Comparison of ENCODE assay signal across 8 mouse cellular contexts in the genomic region with DNA sequence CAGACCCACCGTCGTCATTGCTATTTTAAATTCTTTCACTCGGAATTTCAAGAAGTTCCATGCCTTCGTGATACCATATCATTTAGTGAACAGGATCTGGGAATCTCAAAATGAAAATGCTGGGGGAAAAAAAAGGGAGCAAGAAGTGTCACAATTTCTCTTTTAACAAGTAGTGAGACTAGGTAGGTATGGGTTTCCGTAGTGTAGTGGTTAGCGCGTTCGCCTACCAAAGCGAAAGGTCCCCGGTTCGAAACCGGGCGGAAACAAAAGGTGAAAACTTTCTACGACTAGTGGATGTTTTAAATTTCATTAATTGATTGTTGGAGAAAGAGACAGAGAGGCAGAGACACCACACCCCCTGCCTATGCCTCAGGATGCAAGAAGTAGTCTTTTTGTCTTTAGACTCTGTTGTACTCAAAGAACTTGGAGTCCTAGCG. TPM values are rescaled to one million over a fixed set of nuclear protein-coding genes. Genes with fewer than 3 reads are reported as not detected.
DNase-seq lines count a peak whose midpoint lies in the region; ATAC-seq and TF ChIP-seq lines count a peak whose summit lies in the region.

No protein-coding gene starts in this region.

- intact Hi-C loops in heart, adult 2 months (cut with DNase I) = no loop called here

- H3K9me3 ChIP-seq in neural tube, embryonic 12.5 days = no peaks in the 10 kb centered on the region

- DNase-seq in 3134 (ENCODE audit: extremely low read depth, insufficient read length, low spot score) = peak; percentile 67
- DNase-seq in MN1 (ENCODE audit: low spot score) = peak; percentile 87
- DNase-seq in cerebellum, postnatal 36 days = peak; percentile 65 to 74
- DNase-seq in heart, adult 2 months = peak; percentile 69 to 76
- DNase-seq in kidney, adult 2 months = peak; percentile 69
- peak; percentile 57 to 59 for DNase-seq in lung, adult 18-20 months
- peak; percentile 72 for DNase-seq in thymus, adult 2 months

- TF ChIP-seq POLR2A in heart, adult 2 months (IDR thresholded peaks at IDR 0.05; ENCODE audit: insufficient read depth, low read depth, low read length) = no peak
- TF ChIP-seq POLR2A in kidney, adult 2 months (IDR thresholded peaks at IDR 0.05; ENCODE audit: low read depth, low read length) = no peak
- TF ChIP-seq POLR2A in thymus, adult 2 months (IDR thresholded peaks at IDR 0.05; ENCODE audit: control insufficient read depth, extremely low read depth, insufficient read depth, low read length, poor library complexity) = no peak

- WGBS in heart, adult 2 months = 4% methylated on average over 15 of the region's 15 CpGs
- 7% methylated on average over 15 of the region's 15 CpGs for WGBS in kidney, adult 2 months
- WGBS in neural tube, embryonic 12.5 days = under 1% methylated on average over 15 of the region's 15 CpGs
- WGBS in thymus, adult 2 months = under 1% methylated on average over 15 of the region's 15 CpGs

- TF ChIP-seq EP300 in heart, adult 2 months (IDR thresholded peaks at IDR 0.05; ENCODE audit: insufficient read depth, low read depth, low read length) = peak; percentile 80; the same call in 1 of the 2 replicates

- peaks cover 1% of the 10 kb centered on the region for H3K4me1 ChIP-seq in heart, adult 2 months (ENCODE audit: control insufficient read depth, insufficient read depth, low read length)
- H3K4me1 ChIP-seq in kidney, adult 2 months (ENCODE audit: control insufficient read depth, insufficient read depth, low read length) = peaks cover 2% of the 10 kb centered on the region; the same call in 1 of the 2 replicates
- H3K4me1 ChIP-seq in neural tube, embryonic 12.5 days = peaks cover 5% of the 10 kb centered on the region
- H3K4me1 ChIP-seq in thymus, adult 2 months (replicated peaks; ENCODE audit: control insufficient read depth, insufficient read depth, low read length) = peaks cover 10% of the 10 kb centered on the region

- no peak overlapping the region for H3K27ac ChIP-seq in heart, adult 2 months
- H3K27ac ChIP-seq in kidney, adult 2 months (ENCODE audit: insufficient read depth, low read depth, low read length) = no peak overlapping the region
- H3K27ac ChIP-seq in neural tube, embryonic 12.5 days = no peak overlapping the region
- H3K27ac ChIP-seq in thymus, adult 2 months (ENCODE audit: control insufficient read depth, insufficient read depth, low read length) = no peak overlapping the region

- peak overlapping the region; percentile 59 for H3K4me2 ChIP-seq in neural tube, embryonic 12.5 days (replicated peaks)

- H3K27me3 ChIP-seq in heart, adult 2 months (ENCODE audit: control insufficient read depth, insufficient read depth, low read length) = no peaks in the 10 kb centered on the region
- H3K27me3 ChIP-seq in kidney, adult 2 months (replicated peaks; ENCODE audit: control insufficient read depth, insufficient read depth, low read length) = no peaks in the 10 kb centered on the region
- peaks cover 12% of the 10 kb centered on the region for H3K27me3 ChIP-seq in neural tube, embryonic 12.5 days (replicated peaks)
- peaks cover 25% of the 10 kb centered on the region for H3K27me3 ChIP-seq in thymus, adult 2 months (ENCODE audit: control insufficient read depth, insufficient read depth, low read length)

- H3K79me2 ChIP-seq in heart, adult 2 months (replicated peaks; ENCODE audit: control insufficient read depth, insufficient read depth, low read length) = no peaks in the 10 kb centered on the region

- ATAC-seq in neural tube, embryonic 12.5 days (ENCODE audit: low FRiP score, low read depth) = no peak

- TF ChIP-seq CTCF in heart, adult 2 months (IDR thresholded peaks at IDR 0.05) = peak; percentile 15
- no peak for TF ChIP-seq CTCF in kidney, adult 2 months (conservative IDR thresholded peaks at IDR 0.05; ENCODE audit: insufficient read depth, insufficient read length, low read depth, low read length)
- no peak for TF ChIP-seq CTCF in thymus, adult 2 months (IDR thresholded peaks at IDR 0.05; ENCODE audit: borderline replicate concordance, control insufficient read depth, extremely low read depth, insufficient read depth, low read length, poor library complexity)

- H3K9ac ChIP-seq in heart, adult 2 months (ENCODE audit: low read depth, low read length) = no peak overlapping the region
- H3K9ac ChIP-seq in neural tube, embryonic 12.5 days = no peak overlapping the region

- H3K36me3 ChIP-seq in heart, adult 2 months (ENCODE audit: control insufficient read depth, insufficient read depth, low read length) = no peaks in the 10 kb centered on the region
- H3K36me3 ChIP-seq in kidney, adult 2 months (ENCODE audit: control insufficient read depth, insufficient read depth, low read length) = no peaks in the 10 kb centered on the region
- no peaks in the 10 kb centered on the region for H3K36me3 ChIP-seq in neural tube, embryonic 12.5 days
- no peaks in the 10 kb centered on the region for H3K36me3 ChIP-seq in thymus, adult 2 months (ENCODE audit: control insufficient read depth, insufficient read depth, low read length)

- H3K4me3 ChIP-seq in heart, adult 2 months = peak overlapping the region; percentile 56
- H3K4me3 ChIP-seq in kidney, adult 2 months (ENCODE audit: insufficient read depth, low read depth, low read length) = peak overlapping the region; percentile 19; the same call in 1 of the 2 replicates
- H3K4me3 ChIP-seq in neural tube, embryonic 12.5 days = peak overlapping the region; percentile 28
- peak overlapping the region; percentile 18; the same call in 1 of the 2 replicates for H3K4me3 ChIP-seq in thymus, adult 2 months (ENCODE audit: control insufficient read depth, insufficient read depth, low read length)

RNA-seq across cellular contexts. Expression of gene Trim7, which starts 2.4 kb away (rescaled TPM):
- total RNA-seq in heart, adult 2 months (2021) = 10 to 100 TPM; 18.2 to 18.4 TPM
- polyA plus RNA-seq in heart, adult 2 months (2012; rRNA removed) = 27.9 and 32.6 TPM in 2 replicates
- 80.3 and 98.8 TPM in 2 replicates for polyA plus RNA-seq in kidney, adult 2 months (2012; rRNA removed)
- 0.68 and 1.8 TPM in 2 replicates for polyA plus RNA-seq in neural tube, embryonic 12.5 days (2016; fragmentation: Nextera tagmentation; extraction: Ambion mirVana)
- 11.6 and 13.0 TPM in 2 replicates for polyA plus RNA-seq in thymus, adult 2 months (2012; rRNA removed)

RNA-seq across cellular contexts. Expression of gene Gm12184, which starts 2.9 kb away (rescaled TPM):
- total RNA-seq in heart, adult 2 months (2021) = 1 to 10 TPM; 3.8 to 3.9 TPM
- polyA plus RNA-seq in heart, adult 2 months (2012; rRNA removed) = 18.8 and 28.2 TPM in 2 replicates
- 9.7 and 10.4 TPM in 2 replicates for polyA plus RNA-seq in kidney, adult 2 months (2012; rRNA removed)
- polyA plus RNA-seq in neural tube, embryonic 12.5 days (2016; fragmentation: Nextera tagmentation; extraction: Ambion mirVana) = 13.8 and 14.9 TPM in 2 replicates
- polyA plus RNA-seq in thymus, adult 2 months (2012; rRNA removed) = 8.1 and 20.2 TPM in 2 replicates

RNA-seq across cellular contexts. Expression of gene Trim41, which starts 6.4 kb away (rescaled TPM):
- total RNA-seq in heart, adult 2 months (2021) = 10 to 100 TPM; 19.8 to 19.9 TPM
- 19.1 and 19.3 TPM in 2 replicates for polyA plus RNA-seq in heart, adult 2 months (2012; rRNA removed)
- polyA plus RNA-seq in kidney, adult 2 months (2012; rRNA removed) = 26.3 and 27.3 TPM in 2 replicates
- 6.4 and 7.6 TPM in 2 replicates for polyA plus RNA-seq in neural tube, embryonic 12.5 days (2016; fragmentation: Nextera tagmentation; extraction: Ambion mirVana)
- polyA plus RNA-seq in thymus, adult 2 months (2012; rRNA removed) = 41.7 and 41.9 TPM in 2 replicates

RNA-seq across cellular contexts. Expression of gene Rack1, which starts 23.4 kb away (rescaled TPM):
- 100 to 1,000 TPM; 337 to 437 TPM for total RNA-seq in heart, adult 2 months (2021)
- 867 and 1,301 TPM in 2 replicates for polyA plus RNA-seq in heart, adult 2 months (2012; rRNA removed)
- polyA plus RNA-seq in kidney, adult 2 months (2012; rRNA removed) = 1,151 and 1,243 TPM in 2 replicates
- 432 and 466 TPM in 2 replicates for polyA plus RNA-seq in neural tube, embryonic 12.5 days (2016; fragmentation: Nextera tagmentation; extraction: Ambion mirVana)
- polyA plus RNA-seq in thymus, adult 2 months (2012; rRNA removed) = 3,906 and 3,990 TPM in 2 replicates

RNA-seq across cellular contexts. Expression of gene Irgm1, which starts 47.9 kb away (rescaled TPM):
- 10 to 100 TPM in 1 of 2 experiments, 1 to 10 TPM in 1; 9.9 to 13.5 TPM for total RNA-seq in heart, adult 2 months (2021)
- 10.0 and 17.2 TPM in 2 replicates for polyA plus RNA-seq in heart, adult 2 months (2012; rRNA removed)
- polyA plus RNA-seq in kidney, adult 2 months (2012; rRNA removed) = 24.4 and 28.2 TPM in 2 replicates
- 2.9 and 3.1 TPM in 2 replicates for polyA plus RNA-seq in neural tube, embryonic 12.5 days (2016; fragmentation: Nextera tagmentation; extraction: Ambion mirVana)
- polyA plus RNA-seq in thymus, adult 2 months (2012; rRNA removed) = 17.7 and 20.0 TPM in 2 replicates
